Mouse (Mus musculus) CH12.LX (cell line): ENCODE data around the gene Klf3.

ENCODE experiments used
- CHD2 ChIP-seq: IDR thresholded peaks from 2 replicates; pipeline ENCODE4 v1.6.1; 2011; ENCODE audit warnings: low read length, improper control_type of control experiment
- CTCF ChIP-seq, 2 experiments: IDR thresholded peaks in 1 of 2; conservative IDR thresholded peaks in 1 of 2; 2 replicates each; pipeline ENCODE4 v1.5.1; 2011 to 2012; ENCODE audit warnings: low read depth in 2 of 2, low read length in 2 of 2, improper control_type of control experiment in 1 of 2, inconsistent platforms in 1 of 2, mild to moderate bottlenecking in 1 of 2, moderate library complexity in 1 of 2
- E2F4 ChIP-seq: IDR thresholded peaks from 2 replicates; pipeline ENCODE4 v1.6.1; 2011; ENCODE audit warnings: low read depth, low read length, improper control_type of control experiment; ENCODE audit not compliant: insufficient replicate concordance
- EP300 ChIP-seq: IDR thresholded peaks from 2 replicates; pipeline ENCODE4 v1.6.1; 2011; ENCODE audit warnings: low read length, improper control_type of control experiment
- GABPA ChIP-seq: IDR thresholded peaks from 2 replicates; pipeline ENCODE4 v1.6.1; 2012; ENCODE audit warnings: low read depth, low read length, improper control_type of control experiment, inconsistent platforms; ENCODE audit not compliant: insufficient replicate concordance
- MEF2A ChIP-seq: IDR thresholded peaks from 2 replicates; pipeline ENCODE4 v1.6.1; 2014; ENCODE audit warnings: low read depth, mild to moderate bottlenecking, inconsistent platforms, low read length, improper control_type of control experiment, borderline replicate concordance
- POLR2A ChIP-seq: IDR thresholded peaks from 2 replicates; pipeline ENCODE4 v1.6.1; 2011; ENCODE audit warnings: low read depth, mild to moderate bottlenecking, improper control_type of control experiment, low read length
- RCOR1 ChIP-seq: conservative IDR thresholded peaks from 2 replicates; pipeline ENCODE4 v1.6.1; 2012; ENCODE audit warnings: low read depth, mild to moderate bottlenecking, inconsistent platforms, low read length, improper control_type of control experiment
- TCF12 ChIP-seq: IDR thresholded peaks from 2 replicates; pipeline ENCODE4 v1.6.1; 2014; ENCODE audit warnings: low read depth, mild to moderate bottlenecking, inconsistent platforms, low read length, improper control_type of control experiment
- USF1 ChIP-seq: IDR thresholded peaks from 2 replicates; pipeline ENCODE4 v1.6.1; 2014; ENCODE audit warnings: low read depth, mild to moderate bottlenecking, inconsistent platforms, low read length, improper control_type of control experiment

DNA sequence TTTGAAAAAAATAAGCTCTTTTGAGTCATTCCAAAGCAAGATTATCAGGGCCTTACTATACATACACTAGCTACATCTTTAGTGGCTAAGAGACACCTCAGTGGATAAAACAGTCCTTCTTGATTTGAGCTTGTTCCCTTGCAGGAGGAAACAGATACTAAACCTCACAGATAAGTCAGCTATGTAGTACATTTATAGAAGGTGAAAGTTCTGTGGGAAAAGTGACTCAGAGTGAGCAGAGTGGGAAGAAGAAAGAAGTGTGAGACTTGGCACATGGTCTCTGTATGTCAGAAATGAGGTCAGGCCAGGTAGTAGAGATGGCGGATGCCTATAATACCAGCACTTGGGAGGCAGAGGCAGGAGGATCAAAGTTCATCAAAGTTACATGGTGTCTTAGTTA, 37.4 kb upstream of the Klf3 start:
- TF ChIP-seq RCOR1 (no peak), TCF12 (no peak), POLR2A (no peak), GABPA (no peak), E2F4 (no peak), MEF2A (no peak), EP300 (peak; percentile 23; the same call in 1 of the 2 replicates), CHD2 (no peak), USF1 (no peak), CTCF (conservative IDR thresholded peaks at IDR 0.05 in 1 of 2, IDR thresholded peaks at IDR 0.05 in 1 of 2; ENCODE audit: low read depth in 2 of 2, low read length in 2 of 2) (no peak)
